11 mouse cellular contexts compared by ENCODE assay signal in the genomic region with DNA sequence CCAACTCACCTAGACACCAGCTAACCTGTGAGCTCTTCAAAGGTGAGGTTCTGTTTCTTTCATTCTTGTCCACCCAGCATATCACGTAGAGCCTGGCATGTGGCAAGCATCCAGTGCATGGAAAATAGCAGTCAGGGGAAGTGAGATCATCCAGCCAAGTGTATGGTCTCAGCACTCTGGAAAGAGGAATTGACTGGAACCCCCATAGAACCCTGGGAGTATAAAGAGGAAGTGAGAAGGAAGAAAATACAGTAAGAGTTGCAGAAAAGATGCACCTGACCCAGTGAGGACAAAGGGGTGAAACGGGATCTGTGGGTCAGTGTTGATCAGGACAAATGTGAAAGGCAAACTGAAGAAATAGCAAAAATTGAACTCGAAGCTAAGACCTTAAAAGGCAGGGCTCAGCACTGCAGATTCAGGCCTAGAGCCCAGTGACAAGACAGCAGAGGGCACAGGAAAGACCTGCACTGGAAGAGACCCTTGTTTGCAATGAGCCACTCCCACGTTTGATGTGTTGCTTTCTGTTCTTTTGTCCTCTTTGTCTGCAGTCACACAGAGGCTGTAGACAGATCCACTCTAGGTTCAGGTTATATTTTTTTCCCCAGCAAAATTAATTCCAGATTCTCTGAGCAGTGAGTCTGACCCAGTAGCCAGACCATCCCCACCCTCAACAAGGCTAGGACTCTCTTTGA.
A peak's percentile ranks its signal among the peaks of the same experiment; 100 is the strongest.
DNase-seq lines count a peak whose midpoint lies in the region; ATAC-seq and TF ChIP-seq lines count a peak whose summit lies in the region.
"Had no signal": no experiment of that assay in that cellular context is flagged by ENCODE, and none has a peak within 500 bp of the region (broad histone marks: within the 10 kb centered on the region; RNA-seq: fewer than 3 reads in every experiment).

No protein-coding gene starts in this region.

- no peak overlapping the region for H3K4me3 ChIP-seq in lung, embryonic 14.5 days (ENCODE audit: low read depth, low read length)
- H3K4me3 ChIP-seq: forebrain, embryonic 15.5 days; megakaryocyte, embryonic 14.5 days had no signal

- no peak for ATAC-seq in lung, embryonic 14.5 days (ENCODE audit: insufficient read depth)
- peak; percentile 99 for ATAC-seq in granulocyte monocyte progenitor cell, adult 5-6 weeks (replicated peaks; ENCODE audit: poor library complexity, severe bottlenecking)
- peak; percentile 63 for ATAC-seq in monocyte, adult 5-6 weeks (replicated peaks; ENCODE audit: insufficient number of reproducible peaks, low FRiP score, low TSS enrichment, poor library complexity, severe bottlenecking)
- ATAC-seq: forebrain, embryonic 15.5 days had no signal

- H3K27ac ChIP-seq in lung, embryonic 14.5 days (ENCODE audit: low read depth) = no peak overlapping the region
- H3K27ac ChIP-seq: forebrain, embryonic 15.5 days had no signal

- no peak overlapping the region for H3K9ac ChIP-seq in lung, embryonic 14.5 days
- H3K9ac ChIP-seq: forebrain, embryonic 15.5 days had no signal

- H3K4me2 ChIP-seq in lung, embryonic 14.5 days = no peak overlapping the region
- H3K4me2 ChIP-seq: forebrain, embryonic 15.5 days had no signal

- TF ChIP-seq CTCF in lung, embryonic 14.5 days (IDR thresholded peaks at IDR 0.05; ENCODE audit: low read depth) = no peak

- DNase-seq in lung, embryonic 14.5 days = peak; percentile 28
- DNase-seq in lung, postnatal 4 days = no peak
- DNase-seq in MEL-GATA-1-ER (ENCODE audit: extremely low read depth, low read depth) = peak; percentile 64
- DNase-seq in natural killer cell, adult 2 months (ENCODE audit: low spot score in 2 of 2) = no peak
- DNase-seq in kidney, adult 8-10 months = no peak
- DNase-seq: right cerebral cortex, postnatal 25 days; thymus, postnatal 14 days had no signal

- no peaks in the 10 kb centered on the region for H3K9me3 ChIP-seq in lung, embryonic 14.5 days (ENCODE audit: low read depth, low read length)
- H3K9me3 ChIP-seq: forebrain, embryonic 15.5 days; megakaryocyte, embryonic 14.5 days had no signal

- WGBS in lung, embryonic 14.5 days = 60% methylated on average over 4 of the region's 4 CpGs

- no peaks in the 10 kb centered on the region for H3K36me3 ChIP-seq in lung, embryonic 14.5 days (ENCODE audit: insufficient read depth)
- H3K36me3 ChIP-seq: forebrain, embryonic 15.5 days had no signal

- no peaks in the 10 kb centered on the region for H3K27me3 ChIP-seq in lung, embryonic 14.5 days (ENCODE audit: insufficient read depth, low read length)
- H3K27me3 ChIP-seq: forebrain, embryonic 15.5 days; megakaryocyte, embryonic 14.5 days had no signal

- no peaks in the 10 kb centered on the region for H3K4me1 ChIP-seq in lung, embryonic 14.5 days (ENCODE audit: insufficient read depth)
- H3K4me1 ChIP-seq: megakaryocyte, embryonic 14.5 days had no signal

Comparison
In these comparisons a context has a peak if more than half of its experiments do, and no peak if none do; other contexts are left out.
1. DNase-seq: peak in lung, embryonic 14.5 days (single experiment) and MEL-GATA-1-ER (single experiment); none in lung, postnatal 4 days (0 of 2), natural killer cell, adult 2 months (0 of 2) and kidney, adult 8-10 months (0 of 2).